Mouse (Mus musculus) ES-E14 (cell line): Measurements from ENCODE around the gene Galns. TPM values are rescaled to one million over a fixed set of nuclear protein-coding genes. Genes with fewer than 3 reads are reported as not detected.
A peak's percentile ranks its signal among the peaks of the same experiment; 100 is the strongest.

Source experiments
- DNase-seq: peaks from one replicate; pipeline ENCODE4 v3.0.0-alpha.2; 2013; ENCODE audit warnings: low read depth, low spot score
- H3K27ac ChIP-seq: 2 replicates; pipeline ENCODE4 v1.5.1; 2012; ENCODE audit warnings: low read depth, mild to moderate bottlenecking, low read length, moderate library complexity, mixed read lengths; ENCODE audit not compliant: poor library complexity, insufficient read depth, severe bottlenecking
- H3K36me3 ChIP-seq: 2 replicates; pipeline ENCODE4 v1.6.1; 2012; ENCODE audit warnings: mild to moderate bottlenecking, low read length, moderate library complexity, mixed read lengths; ENCODE audit not compliant: control insufficient read depth, poor library complexity, insufficient read depth, severe bottlenecking
- H3K4me1 ChIP-seq, 2 experiments: fragments of 150-350 bp in 1 of 2; sonication (generic) in 1 of 2; 2 replicates each; pipeline ENCODE4 v1.6.1; 2012; ENCODE audit warnings: low read length in 2 of 2, mild to moderate bottlenecking in 1 of 2, mixed read lengths in 1 of 2; ENCODE audit not compliant: control insufficient read depth in 2 of 2, insufficient read depth in 2 of 2, poor library complexity in 1 of 2
- H3K4me3 ChIP-seq, 2 experiments: fragments of 150-350 bp in 1 of 2; sonication (generic) in 1 of 2; 2 replicates each; pipeline ENCODE4 v1.5.1; 2012; ENCODE audit warnings: low read length in 2 of 2, low read depth in 1 of 2, mild to moderate bottlenecking in 1 of 2, mixed read lengths in 1 of 2; ENCODE audit not compliant: insufficient read depth in 1 of 2, poor library complexity in 1 of 2, severe bottlenecking in 1 of 2
- H3K9ac ChIP-seq: 2 replicates; pipeline ENCODE4 v1.6.1; 2012; ENCODE audit warnings: low read depth, mild to moderate bottlenecking, low read length, mixed read lengths; ENCODE audit not compliant: poor library complexity, insufficient read depth, severe bottlenecking
- H3K9me3 ChIP-seq: fragments of 150-350 bp; sonication (generic); 2 replicates; pipeline ENCODE4 v1.6.1; 2012; ENCODE audit warnings: low read depth, mild to moderate bottlenecking, low read length; ENCODE audit not compliant: control insufficient read depth, insufficient read depth
- CHD2 ChIP-seq: IDR thresholded peaks from 2 replicates; pipeline ENCODE4 v1.6.1; 2014; ENCODE audit warnings: mild to moderate bottlenecking, low read depth, low read length, inconsistent platforms
- HCFC1 ChIP-seq: IDR thresholded peaks from 2 replicates; pipeline ENCODE4 v1.6.1; 2012; ENCODE audit warnings: low read length, inconsistent platforms, borderline replicate concordance; ENCODE audit not compliant: insufficient read depth
- MAFK ChIP-seq: IDR thresholded peaks from 2 replicates; pipeline ENCODE4 v1.6.1; 2014; ENCODE audit warnings: mild to moderate bottlenecking, low read depth, low read length, inconsistent platforms; ENCODE audit not compliant: insufficient read depth
- ZC3H11A ChIP-seq: IDR thresholded peaks from 2 replicates; pipeline ENCODE4 v1.6.1; 2012; ENCODE audit warnings: low read depth, mild to moderate bottlenecking, inconsistent platforms, low read length, borderline replicate concordance
- ZNF384 ChIP-seq: IDR thresholded peaks from 2 replicates; pipeline ENCODE4 v1.6.1; 2012; ENCODE audit warnings: low read depth, low read length, inconsistent platforms
- in situ Hi-C, 2 experiments: fragments of 600-800 bp; cut with MboI; formaldehyde crosslinking; loops; one replicate each; pipeline ENCODE4 v1.15.1; 2025; ENCODE audit warnings: low sequenced_read_pairs in 2 of 2, inconsistent platforms in 1 of 2; ENCODE audit not compliant: unreplicated experiment in 2 of 2
- total RNA-seq: library from RNA; depleted of rRNA; stranded (reverse); fragments of 300-350 nt; gene quantifications from 2 replicates; pipeline ENCODE4 v1.2.3, GENCODE M21; 2012

The Galns gene
- total RNA-seq, 1 experiment, result 9.2 TPM

DNA sequence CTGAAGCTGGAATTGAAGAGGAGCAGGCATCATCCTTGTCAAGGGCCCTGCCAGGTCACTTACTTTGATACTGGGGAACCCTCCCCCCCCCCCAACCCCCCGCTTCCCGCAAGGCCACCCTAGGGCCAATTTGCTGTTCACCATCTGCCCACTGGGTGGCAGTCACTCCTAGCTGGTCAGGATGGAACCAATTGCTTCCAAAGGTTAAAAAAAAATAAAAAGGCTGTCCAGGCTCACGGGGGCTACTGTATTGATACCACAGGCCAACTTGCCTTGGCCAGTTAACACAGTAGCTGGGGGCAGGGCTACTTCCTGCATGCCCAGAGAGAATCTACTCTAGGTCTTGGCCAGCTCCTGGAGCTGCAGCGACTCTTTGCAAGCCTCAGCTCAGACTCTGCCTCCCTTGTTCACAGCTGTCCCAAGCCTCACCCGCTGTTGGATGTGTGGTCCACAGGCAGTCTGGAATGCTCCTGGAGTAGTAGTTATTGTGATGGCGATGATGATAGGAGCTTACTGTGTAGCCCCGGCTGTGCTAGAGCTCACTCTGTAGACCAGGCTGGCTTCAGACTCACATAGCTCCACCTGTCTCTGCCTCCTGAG, 6.8 kb upstream of the Galns start:
- Histone ChIP-seq H3K9ac (no peak overlapping the region), H3K4me1 (no peaks in the 10 kb centered on the region), H3K9me3 (no peaks in the 10 kb centered on the region), H3K36me3 (no peaks in the 10 kb centered on the region), H3K4me3 (no peak overlapping the region), H3K27ac (no peak overlapping the region)
- TF ChIP-seq CHD2 (no peak), MAFK (no peak), ZC3H11A (0 out of 2 replicates have a peak, but pooled peaks have one; percentile 38), ZNF384 (peak; percentile 94), HCFC1 (no peak)
- in situ Hi-C loops, result loop anchor here in 1 of 2 experiments (10.0 kb wide), 1 partner anchor 207 kb away; no protein-coding TSS in a partner anchor
- DNase-seq, result no peak

DNA sequence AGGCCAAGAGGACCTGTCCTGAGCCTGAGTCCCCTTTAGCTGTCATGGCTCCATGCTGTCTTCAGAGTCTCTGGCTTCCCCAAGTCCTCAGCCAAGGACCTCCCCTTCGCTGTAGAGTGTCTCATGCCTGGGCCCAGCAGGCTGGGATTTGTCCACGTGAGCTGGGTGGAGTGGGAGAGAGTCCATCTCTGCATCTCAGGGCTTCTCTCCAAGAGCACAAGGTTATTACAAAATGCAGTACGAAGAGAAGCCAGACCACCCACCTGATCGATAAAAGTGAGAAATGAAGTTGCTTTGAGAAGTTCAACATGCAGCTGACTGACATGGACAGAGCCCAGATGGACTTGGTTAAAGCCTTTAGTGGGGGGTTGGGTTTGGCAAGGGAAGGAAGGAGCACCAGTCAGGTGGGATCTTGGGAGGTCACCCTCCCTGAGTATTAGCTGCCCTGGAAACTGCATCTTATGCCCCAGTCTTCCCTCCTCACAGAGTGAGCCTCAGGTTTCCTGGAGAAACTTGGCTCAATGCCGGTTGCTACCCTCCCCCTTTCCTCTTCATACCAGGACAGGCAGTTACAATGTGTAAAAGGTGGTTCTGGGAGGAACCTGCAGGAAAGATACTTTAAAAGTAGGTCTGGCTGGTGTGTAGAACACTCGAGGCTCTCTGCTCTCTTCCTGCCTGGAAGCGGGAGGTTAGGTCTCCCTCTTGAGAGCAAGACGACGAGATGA, 5.1 kb upstream of the Galns start:
- DNase-seq, result no peak
- no peaks in the 10 kb centered on the region for H3K4me1 ChIP-seq
- no peaks in the 10 kb centered on the region for H3K36me3 ChIP-seq
- H3K4me3 ChIP-seq, result no peak overlapping the region
- no peak overlapping the region for H3K9ac ChIP-seq
- no peaks in the 10 kb centered on the region for H3K9me3 ChIP-seq
- H3K27ac ChIP-seq, result no peak overlapping the region
- no peak for TF ChIP-seq ZC3H11A
- no peak for TF ChIP-seq ZNF384
- TF ChIP-seq CHD2, result no peak
- TF ChIP-seq MAFK, result no peak
- in situ Hi-C loops, result loop anchor here in 1 of 2 experiments (10.0 kb wide), 1 partner anchor 208 kb away; no protein-coding TSS in a partner anchor

DNA sequence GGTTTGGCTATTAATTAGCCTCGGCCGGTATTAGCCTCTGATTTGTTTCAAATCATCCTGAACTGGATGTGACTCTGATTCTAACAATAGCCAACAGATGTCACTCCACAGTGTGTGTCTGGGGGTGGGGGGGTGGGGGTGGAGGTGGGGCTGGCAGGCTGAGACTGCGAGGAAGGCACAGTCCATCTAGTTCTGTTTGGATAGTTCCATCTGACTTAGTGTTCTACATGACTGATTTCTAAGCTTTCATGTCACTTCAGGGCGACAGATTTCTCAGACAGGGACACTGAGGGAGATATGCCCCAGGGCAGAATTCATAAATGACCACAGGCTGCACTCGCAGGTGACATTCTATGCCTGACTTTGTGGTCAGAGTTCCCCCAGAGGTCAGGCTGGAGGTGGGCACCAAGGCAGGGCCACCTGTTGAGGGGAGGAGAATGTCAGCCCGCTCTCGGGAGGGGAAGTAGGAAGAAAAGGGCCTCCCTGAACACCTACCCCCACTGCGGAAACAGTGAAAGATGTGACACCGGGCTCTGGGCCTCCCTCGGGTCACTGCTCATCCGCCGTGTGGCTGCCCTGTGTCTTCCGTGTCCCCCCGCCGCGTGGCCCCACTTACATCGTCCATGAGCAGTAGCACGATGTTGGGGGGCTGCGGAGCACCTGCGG, 518 bp downstream of the Galns start:
- TF ChIP-seq ZC3H11A, result no peak
- no peak for TF ChIP-seq HCFC1
- no peak for TF ChIP-seq CHD2
- TF ChIP-seq ZNF384, result no peak
- no peak for TF ChIP-seq MAFK
- Histone ChIP-seq H3K27ac (no peak overlapping the region), H3K9me3 (no peaks in the 10 kb centered on the region), H3K36me3 (no peaks in the 10 kb centered on the region), H3K4me1 (no peaks in the 10 kb centered on the region), H3K9ac (peak overlapping the region; percentile 81), H3K4me3 (peak overlapping the region; percentile 83 to 87)
- DNase-seq, result no peak
- in situ Hi-C loops, result loop anchor here in 1 of 2 experiments (10.0 kb wide), 1 partner anchor 214 kb away; no protein-coding TSS in a partner anchor

DNA sequence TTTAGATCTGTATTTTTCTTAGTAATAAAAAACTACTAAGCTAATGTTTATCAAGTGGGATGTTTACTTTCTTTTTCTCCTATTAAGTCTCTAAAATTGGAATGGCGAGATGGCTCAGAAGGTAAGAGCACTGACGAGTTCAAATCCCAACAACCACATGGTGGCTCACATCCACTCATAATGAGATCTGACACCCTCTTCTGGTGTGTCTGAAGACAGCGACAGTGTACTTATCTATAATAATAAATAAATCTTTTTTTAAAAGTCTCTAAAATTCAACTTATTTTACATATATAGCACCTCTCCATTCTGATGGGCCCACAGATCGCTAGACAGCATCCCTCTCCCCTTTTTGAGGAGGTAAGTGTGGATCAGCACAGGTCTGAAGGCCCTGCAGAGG, 1.1 kb downstream of the Galns start:
- no peak overlapping the region for H3K4me3 ChIP-seq
- no peaks in the 10 kb centered on the region for H3K4me1 ChIP-seq
- TF ChIP-seq CHD2 (no peak), ZNF384 (no peak), ZC3H11A (no peak), HCFC1 (no peak), MAFK (no peak)
- H3K9me3 ChIP-seq, result no peaks in the 10 kb centered on the region
- no peak for DNase-seq
- H3K9ac ChIP-seq, result no peak overlapping the region
- H3K36me3 ChIP-seq, result no peaks in the 10 kb centered on the region
- H3K27ac ChIP-seq, result no peak overlapping the region
- in situ Hi-C loops, result loop anchor here in 1 of 2 experiments (10.0 kb wide), 1 partner anchor 215 kb away; no protein-coding TSS in a partner anchor
